Mouse (Mus musculus) liver, embryonic 14.5 days (tissue): ENCODE measurements around the gene Syt5.

Source experiments
- CTCF ChIP-seq: IDR thresholded peaks from 2 replicates; pipeline ENCODE4 v1.5.1; 2016; ENCODE audit warnings: antibody characterized with exemption, low read depth, control low read depth
- EP300 ChIP-seq: IDR thresholded peaks from 2 replicates; pipeline ENCODE4 v1.6.1; 2016; ENCODE audit warnings: antibody characterized with exemption, low read depth

DNA sequence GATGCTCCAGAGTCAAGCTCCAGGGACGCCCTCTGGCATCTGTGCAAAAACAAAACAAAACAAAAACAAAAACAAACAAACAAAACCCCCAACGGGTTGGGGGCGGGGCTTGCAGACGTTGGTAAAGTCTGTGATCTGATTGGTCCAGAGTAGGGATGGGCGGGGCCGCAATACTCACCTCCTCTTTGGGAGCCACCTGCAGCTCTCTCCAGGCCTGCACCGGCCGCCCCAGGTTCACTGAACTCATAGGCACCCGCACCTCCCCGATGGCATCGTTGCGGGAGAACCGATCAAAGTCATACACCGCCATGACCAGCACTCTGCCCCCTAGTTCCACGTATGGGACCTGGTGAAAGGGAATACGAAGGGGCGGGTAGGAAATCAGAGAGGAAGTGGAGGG, 5.3 kb downstream of the Syt5 start:
- TF ChIP-seq CTCF, result no peak
- no peak for TF ChIP-seq EP300
